Mouse (Mus musculus) stomach, embryonic 15.5 days (tissue): ENCODE measurements at regions not wholly inside any gene's neighbourhood (a gene's known extent, or its start where the extent isn't known, plus 50 kb on each side); places are given as distances from the start of the nearest gene placed in this dataset.
A peak's percentile ranks its signal among the peaks of the same experiment; 100 is the strongest.

Experiments
- ATAC-seq: fragments of 200-750 bp; cut with Nextera tagmentation; 2 replicates; pipeline ENCODE4 v1.8.0; 2017; ENCODE audit warnings: low read depth, moderate number of reproducible peaks, moderate TSS enrichment; ENCODE audit not compliant: insufficient read depth, low FRiP score
- H3K27ac ChIP-seq: fragments of 300-500 bp; sonication (generic); 2 replicates; pipeline ENCODE4 v1.5.1; 2015; ENCODE audit warnings: mild to moderate bottlenecking, inconsistent platforms
- H3K27me3 ChIP-seq: fragments of 300-500 bp; sonication (generic); replicated peaks from 2 replicates; pipeline ENCODE4 v1.6.1; 2015; ENCODE audit warnings: inconsistent platforms
- H3K36me3 ChIP-seq: fragments of 300-500 bp; sonication (generic); 2 replicates; pipeline ENCODE4 v1.6.1; 2015; ENCODE audit warnings: inconsistent platforms
- H3K4me1 ChIP-seq: fragments of 300-500 bp; sonication (generic); 2 replicates; pipeline ENCODE4 v1.6.1; 2015; ENCODE audit warnings: inconsistent platforms
- H3K4me2 ChIP-seq: fragments of 300-500 bp; sonication (generic); 2 replicates; pipeline ENCODE4 v1.6.1; 2015; ENCODE audit warnings: mild to moderate bottlenecking, inconsistent platforms
- H3K4me3 ChIP-seq: fragments of 300-500 bp; sonication (generic); replicated peaks from 2 replicates; pipeline ENCODE4 v1.5.1; 2015; ENCODE audit warnings: inconsistent platforms
- H3K9ac ChIP-seq: fragments of 300-500 bp; sonication (generic); 2 replicates; pipeline ENCODE4 v1.6.1; 2015; ENCODE audit warnings: inconsistent platforms
- H3K9me3 ChIP-seq: fragments of 300-500 bp; sonication (generic); 2 replicates; pipeline ENCODE4 v1.6.1; 2016; ENCODE audit warnings: inconsistent platforms
- WGBS: fragments of 180-500 bp; shearing (Covaris S2); methylation state at CpG from one replicate; pipeline ENCODE4 v1.1.7; 2015; 5-methylcytosine and 5-hydroxymethylcytosine counted together

DNA sequence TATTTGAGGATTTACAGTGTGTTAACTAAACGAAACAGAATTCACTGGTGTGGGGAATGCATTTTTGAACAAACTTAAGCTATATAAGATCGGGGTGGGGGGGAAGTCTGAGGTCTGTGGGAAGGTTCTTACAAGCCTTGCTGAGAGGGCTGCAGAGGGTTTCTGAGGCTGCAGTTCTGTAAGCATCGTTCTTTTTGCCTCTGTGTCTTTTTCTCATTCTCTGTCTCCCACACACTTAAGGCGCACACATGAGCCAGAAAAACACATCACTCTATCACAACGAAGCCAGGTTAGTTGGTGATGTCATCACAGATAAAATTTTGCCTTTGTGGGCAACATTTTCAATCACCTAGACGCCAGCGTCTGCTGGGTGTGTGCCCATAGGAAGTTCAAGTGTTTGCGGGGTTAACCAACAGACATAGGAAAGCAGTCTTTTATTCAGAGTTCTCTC lies 274.9 kb downstream of the Ptprc start:
- peak overlapping the region; percentile 73 for H3K4me3 ChIP-seq
- H3K27ac ChIP-seq: peak overlapping the region; percentile 92
- peak overlapping the region; percentile 29 for H3K9ac ChIP-seq
- H3K4me1 ChIP-seq: no peaks in the 10 kb centered on the region
- H3K4me2 ChIP-seq: peak overlapping the region; percentile 57
- no peak; the same call in 1 of the 2 replicates for ATAC-seq
- no peaks in the 10 kb centered on the region for H3K9me3 ChIP-seq
- H3K36me3 ChIP-seq: no peaks in the 10 kb centered on the region
- 1% methylated on average over 8 of the region's 8 CpGs for WGBS
- H3K27me3 ChIP-seq: no peaks in the 10 kb centered on the region

DNA sequence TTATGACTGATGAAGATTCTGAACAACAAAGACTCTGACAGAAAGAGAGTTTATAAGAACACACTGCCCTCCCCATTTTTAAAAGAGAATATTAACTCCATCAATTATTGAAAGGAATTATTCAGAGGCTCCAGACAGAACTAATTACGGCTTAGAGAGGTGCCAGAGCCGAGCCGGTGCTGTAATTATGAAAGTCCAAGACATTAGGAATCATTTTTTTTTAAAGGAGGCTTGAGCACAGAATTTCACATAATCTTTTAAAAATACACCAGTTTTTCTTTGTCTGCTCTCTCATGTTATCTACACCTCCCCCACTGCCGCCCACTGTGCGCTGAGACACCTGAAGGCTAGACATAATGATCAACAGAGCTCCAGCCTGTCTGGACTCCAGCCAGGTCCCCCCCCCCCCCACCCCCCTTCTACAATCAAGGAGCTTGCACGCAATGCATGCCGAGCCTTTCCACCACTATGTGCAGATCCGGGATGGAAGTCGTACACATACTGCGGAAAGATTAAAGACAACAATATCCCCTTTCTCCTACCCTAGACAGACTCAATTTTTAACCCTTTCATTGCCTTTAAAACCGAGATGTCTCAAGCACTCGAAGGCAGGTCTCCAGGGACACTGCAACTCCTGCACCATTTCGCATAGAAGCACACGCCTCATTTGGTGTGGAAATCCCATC lies 275.4 kb downstream of the Ptprc start:
- H3K4me1 ChIP-seq: no peaks in the 10 kb centered on the region
- WGBS: under 1% methylated on average over 14 of the region's 14 CpGs
- no peaks in the 10 kb centered on the region for H3K27me3 ChIP-seq
- peak overlapping the region; percentile 57 for H3K4me2 ChIP-seq
- H3K36me3 ChIP-seq: no peaks in the 10 kb centered on the region
- no peaks in the 10 kb centered on the region for H3K9me3 ChIP-seq
- peak overlapping the region; percentile 41 for H3K9ac ChIP-seq
- H3K4me3 ChIP-seq: peak overlapping the region; percentile 73
- peak overlapping the region; percentile 92 for H3K27ac ChIP-seq
- peak; percentile 86 for ATAC-seq

DNA sequence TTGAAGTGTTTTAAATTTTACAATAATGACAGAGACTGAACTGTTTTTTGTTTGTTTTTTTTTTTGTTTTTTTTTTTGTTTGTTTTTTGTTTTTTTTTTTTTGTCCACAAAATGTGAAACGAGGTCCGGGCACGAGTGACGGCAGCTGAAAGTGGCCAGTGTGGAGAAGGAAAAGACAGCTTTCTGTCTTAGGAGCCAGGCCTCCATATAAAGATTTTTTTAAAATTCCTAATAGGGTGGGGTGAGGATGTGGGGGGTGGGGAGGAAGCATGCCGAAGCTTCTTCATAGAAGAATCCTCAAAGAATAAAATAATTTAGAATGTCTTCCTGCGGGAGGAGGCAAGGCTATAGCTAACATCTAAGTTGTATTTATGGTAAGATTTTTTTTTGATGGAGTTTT lies 276.2 kb downstream of the Ptprc start:
- peak overlapping the region; percentile 95 for H3K27ac ChIP-seq
- 1% methylated on average over 6 of the region's 6 CpGs for WGBS
- H3K36me3 ChIP-seq: no peaks in the 10 kb centered on the region
- ATAC-seq: no peak
- peak overlapping the region; percentile 62; the same call in 1 of the 2 replicates for H3K9ac ChIP-seq
- no peaks in the 10 kb centered on the region for H3K9me3 ChIP-seq
- no peaks in the 10 kb centered on the region for H3K4me1 ChIP-seq
- H3K4me3 ChIP-seq: peak overlapping the region; percentile 73
- no peaks in the 10 kb centered on the region for H3K27me3 ChIP-seq
- H3K4me2 ChIP-seq: peak overlapping the region; percentile 57

DNA sequence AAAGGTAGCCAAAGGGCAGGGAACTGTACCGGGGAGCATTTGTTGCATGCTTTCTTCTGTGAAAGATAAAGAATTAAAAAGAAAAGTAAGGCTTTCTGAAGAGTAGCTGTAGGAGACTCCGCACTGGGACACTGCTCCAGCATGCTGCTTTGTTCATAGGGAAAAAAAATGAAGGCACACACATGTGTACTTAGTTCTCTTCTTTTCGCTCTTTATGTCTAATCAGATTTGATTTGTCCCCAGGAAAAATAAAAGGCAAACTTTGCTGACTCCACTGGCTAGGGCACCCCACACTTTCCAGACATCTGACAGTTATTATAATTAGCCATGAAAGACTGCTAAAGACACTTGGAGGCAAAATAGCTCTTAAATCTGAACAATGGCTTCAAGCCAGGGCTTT lies 276.6 kb downstream of the Ptprc start:
- H3K4me2 ChIP-seq: peak overlapping the region; percentile 57
- peak overlapping the region; percentile 73 for H3K4me3 ChIP-seq
- peak overlapping the region; percentile 95 for H3K27ac ChIP-seq
- no peaks in the 10 kb centered on the region for H3K27me3 ChIP-seq
- H3K9me3 ChIP-seq: no peaks in the 10 kb centered on the region
- no peaks in the 10 kb centered on the region for H3K4me1 ChIP-seq
- no peaks in the 10 kb centered on the region for H3K36me3 ChIP-seq
- peak overlapping the region; percentile 62 for H3K9ac ChIP-seq
- no peak for ATAC-seq
- WGBS: 0% methylated on average over 3 of the region's 3 CpGs

DNA sequence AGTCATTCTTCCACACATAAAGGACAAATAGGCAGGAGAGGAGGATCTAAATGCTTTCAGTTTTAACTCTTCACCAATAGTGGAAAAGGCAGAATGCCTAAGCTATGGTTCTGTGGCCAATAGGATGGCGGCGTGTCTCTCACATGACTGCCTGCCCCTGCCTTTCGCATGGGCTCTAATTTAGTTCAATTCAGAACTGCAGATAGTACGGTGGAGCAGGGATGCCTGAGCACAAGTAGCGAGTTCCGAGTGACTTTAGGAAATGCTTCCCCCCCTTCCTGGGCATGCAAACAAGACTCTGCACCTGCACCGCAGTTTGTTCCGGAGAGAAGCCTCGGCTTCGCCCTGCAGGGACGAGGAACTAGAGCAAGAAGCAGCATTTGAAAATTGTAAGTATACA lies 277.1 kb downstream of the Ptprc start:
- H3K4me3 ChIP-seq: peak overlapping the region; percentile 73
- peak overlapping the region; percentile 62 for H3K9ac ChIP-seq
- H3K9me3 ChIP-seq: no peaks in the 10 kb centered on the region
- 0% methylated on average over 11 of the region's 11 CpGs for WGBS
- ATAC-seq: peak; percentile 96
- H3K27me3 ChIP-seq: no peaks in the 10 kb centered on the region
- H3K4me2 ChIP-seq: peak overlapping the region; percentile 57
- H3K4me1 ChIP-seq: no peaks in the 10 kb centered on the region
- H3K27ac ChIP-seq: peak overlapping the region; percentile 95
- no peaks in the 10 kb centered on the region for H3K36me3 ChIP-seq

DNA sequence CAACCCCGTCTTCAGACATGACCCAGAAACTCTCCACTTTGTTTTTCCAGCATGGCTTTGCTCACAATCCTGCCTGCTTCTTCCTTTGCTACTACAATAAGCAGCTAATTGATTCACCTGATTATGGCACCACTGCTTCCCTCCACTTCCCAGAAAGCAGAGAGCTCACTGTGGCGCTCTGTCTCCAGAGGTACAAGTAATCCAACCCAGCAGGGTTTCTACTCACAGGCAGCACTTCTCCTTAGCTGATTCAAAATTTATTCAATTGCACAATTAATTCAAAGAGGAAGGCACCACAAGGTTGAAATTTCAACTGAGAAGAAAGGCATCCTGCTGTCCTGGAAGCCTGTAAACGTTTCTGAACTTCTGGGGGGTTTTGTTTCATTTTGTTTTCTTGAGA lies 293.9 kb downstream of the Ptprc start:
- no peak for ATAC-seq
- no peak overlapping the region for H3K27ac ChIP-seq
- no peaks in the 10 kb centered on the region for H3K36me3 ChIP-seq
- H3K4me2 ChIP-seq: no peak overlapping the region
- no peak overlapping the region for H3K9ac ChIP-seq
- no peaks in the 10 kb centered on the region for H3K27me3 ChIP-seq
- H3K9me3 ChIP-seq: no peaks in the 10 kb centered on the region
- 59% methylated on average over 3 of the region's 3 CpGs for WGBS
- H3K4me3 ChIP-seq: no peak overlapping the region
- H3K4me1 ChIP-seq: no peaks in the 10 kb centered on the region

DNA sequence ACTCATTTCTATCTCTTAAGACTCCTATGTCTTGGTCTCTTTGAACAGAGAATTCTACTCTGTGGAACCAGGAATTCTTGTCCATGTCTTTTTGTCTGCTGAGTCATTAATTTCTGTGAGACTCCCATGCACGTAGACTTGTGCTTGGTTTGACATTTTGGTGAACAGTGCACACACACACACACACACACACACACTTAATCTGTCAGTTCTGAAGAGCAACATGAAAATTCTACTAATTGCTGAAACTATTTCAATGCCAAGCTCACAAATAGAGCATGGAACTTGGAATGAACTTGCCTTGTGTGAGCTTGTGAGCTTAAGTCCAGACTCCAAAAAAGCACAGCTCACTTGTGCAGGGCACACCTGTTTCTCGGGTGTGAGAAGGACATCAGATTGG lies 301.1 kb downstream of the Ptprc start:
- Histone ChIP-seq H3K4me3 (no peak overlapping the region), H3K36me3 (no peaks in the 10 kb centered on the region), H3K4me2 (no peak overlapping the region), H3K27me3 (no peaks in the 10 kb centered on the region), H3K4me1 (no peaks in the 10 kb centered on the region), H3K9ac (no peak overlapping the region), H3K9me3 (no peaks in the 10 kb centered on the region), H3K27ac (no peak overlapping the region)
- 52% methylated on average over 2 of the region's 2 CpGs for WGBS
- no peak for ATAC-seq

DNA sequence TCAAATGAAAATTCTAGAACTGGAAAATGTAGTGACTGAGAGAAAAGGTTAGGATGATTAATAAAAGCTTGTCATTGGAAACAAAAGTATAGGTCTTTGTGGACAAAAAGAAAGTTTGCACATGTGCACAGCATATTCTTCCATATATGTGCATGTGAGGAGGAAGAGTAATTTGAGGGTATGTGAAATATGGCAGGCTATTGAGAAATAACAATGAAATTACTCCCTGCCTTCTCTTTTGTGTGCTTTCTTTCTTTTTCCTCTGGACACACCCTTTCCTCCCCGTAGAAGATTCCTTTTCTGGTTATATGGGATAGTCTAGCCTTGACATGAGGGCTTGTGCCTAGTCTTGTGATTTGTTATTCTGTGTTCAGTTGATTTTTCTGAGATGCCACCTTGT lies 301.9 kb downstream of the Ptprc start:
- H3K9me3 ChIP-seq: no peaks in the 10 kb centered on the region
- no peaks in the 10 kb centered on the region for H3K36me3 ChIP-seq
- H3K27ac ChIP-seq: no peak overlapping the region
- no peak for ATAC-seq
- no peaks in the 10 kb centered on the region for H3K27me3 ChIP-seq
- H3K4me3 ChIP-seq: no peak overlapping the region
- H3K4me1 ChIP-seq: no peaks in the 10 kb centered on the region
- no peak overlapping the region for H3K9ac ChIP-seq
- 48% methylated on average over 1 of the region's 1 CpGs for WGBS
- no peak overlapping the region for H3K4me2 ChIP-seq

DNA sequence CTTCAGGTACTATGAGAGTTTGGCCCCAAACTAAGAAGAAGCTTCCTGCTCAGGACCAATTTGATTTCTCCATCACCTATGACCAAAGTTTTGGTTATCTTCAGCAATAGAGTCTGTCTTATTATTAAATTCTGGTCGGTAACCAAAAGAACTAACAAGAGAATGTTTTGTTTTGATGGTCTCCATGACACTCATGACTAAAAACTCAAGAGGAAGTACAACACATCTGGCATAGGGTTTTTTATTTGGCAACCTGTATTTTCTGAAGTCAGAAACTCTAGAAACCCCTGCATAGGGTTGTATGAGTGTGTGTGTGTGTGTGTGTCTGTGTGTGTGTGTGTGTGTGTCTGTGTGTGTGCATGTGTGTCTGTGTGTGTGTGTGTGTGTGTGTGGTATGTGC lies 310.5 kb downstream of the Ptprc start:
- no peaks in the 10 kb centered on the region for H3K36me3 ChIP-seq
- H3K9me3 ChIP-seq: no peaks in the 10 kb centered on the region
- no peak overlapping the region for H3K4me2 ChIP-seq
- no peak for ATAC-seq
- H3K27me3 ChIP-seq: no peaks in the 10 kb centered on the region
- H3K9ac ChIP-seq: no peak overlapping the region
- 52% methylated on average over 1 of the region's 1 CpGs for WGBS
- no peaks in the 10 kb centered on the region for H3K4me1 ChIP-seq
- H3K4me3 ChIP-seq: no peak overlapping the region
- H3K27ac ChIP-seq: no peak overlapping the region

DNA sequence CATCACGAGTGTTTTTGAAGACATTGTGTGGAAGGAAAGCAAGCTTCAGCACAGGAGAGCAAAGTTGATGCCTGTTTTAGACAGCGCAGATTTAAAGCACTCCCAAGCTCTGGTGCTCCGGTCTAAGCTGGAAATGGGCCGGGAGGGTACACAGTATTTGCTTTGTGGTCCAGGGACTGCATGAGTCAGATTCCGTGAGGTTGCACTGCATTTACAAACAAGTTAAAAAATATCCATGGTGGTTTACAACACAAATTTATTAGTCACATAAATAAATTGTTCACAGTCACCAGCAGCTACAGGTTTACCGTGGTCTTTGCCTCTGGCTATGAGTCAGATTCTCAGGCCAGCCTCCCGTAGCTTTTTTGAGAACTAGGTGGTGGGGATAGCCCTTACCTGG lies 312.0 kb downstream of the Ptprc start:
- Histone ChIP-seq H3K4me3 (no peak overlapping the region), H3K27ac (no peak overlapping the region), H3K27me3 (no peaks in the 10 kb centered on the region), H3K9ac (no peak overlapping the region), H3K4me2 (no peak overlapping the region), H3K36me3 (no peaks in the 10 kb centered on the region), H3K9me3 (no peaks in the 10 kb centered on the region), H3K4me1 (no peaks in the 10 kb centered on the region)
- ATAC-seq: no peak
- WGBS: 83% methylated on average over 7 of the region's 7 CpGs

DNA sequence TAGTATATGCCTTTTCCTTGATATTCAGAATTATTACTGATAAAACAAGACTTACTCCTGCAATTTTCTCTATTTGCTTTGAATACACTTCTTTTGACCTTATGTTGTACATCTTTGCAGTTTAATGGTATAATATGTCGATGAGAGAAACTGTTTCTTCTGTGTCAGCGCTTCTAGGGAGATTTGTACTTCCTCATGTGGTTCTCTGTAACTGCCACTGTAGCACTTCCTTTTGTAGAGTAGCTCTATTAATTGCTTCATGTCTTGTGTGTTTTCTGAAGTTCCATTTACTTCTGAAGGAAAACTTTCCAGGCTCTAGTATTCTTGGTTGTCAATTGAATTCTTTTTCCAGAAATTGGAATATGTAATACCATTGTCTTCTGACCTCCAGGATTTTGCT lies 323.2 kb downstream of the Ptprc start:
- WGBS: 74% methylated on average over 2 of the region's 2 CpGs
- Histone ChIP-seq H3K27ac (no peak overlapping the region), H3K4me2 (no peak overlapping the region), H3K36me3 (no peaks in the 10 kb centered on the region), H3K27me3 (no peaks in the 10 kb centered on the region), H3K9me3 (no peaks in the 10 kb centered on the region), H3K4me1 (no peaks in the 10 kb centered on the region), H3K4me3 (no peak overlapping the region), H3K9ac (no peak overlapping the region)
- ATAC-seq: no peak

DNA sequence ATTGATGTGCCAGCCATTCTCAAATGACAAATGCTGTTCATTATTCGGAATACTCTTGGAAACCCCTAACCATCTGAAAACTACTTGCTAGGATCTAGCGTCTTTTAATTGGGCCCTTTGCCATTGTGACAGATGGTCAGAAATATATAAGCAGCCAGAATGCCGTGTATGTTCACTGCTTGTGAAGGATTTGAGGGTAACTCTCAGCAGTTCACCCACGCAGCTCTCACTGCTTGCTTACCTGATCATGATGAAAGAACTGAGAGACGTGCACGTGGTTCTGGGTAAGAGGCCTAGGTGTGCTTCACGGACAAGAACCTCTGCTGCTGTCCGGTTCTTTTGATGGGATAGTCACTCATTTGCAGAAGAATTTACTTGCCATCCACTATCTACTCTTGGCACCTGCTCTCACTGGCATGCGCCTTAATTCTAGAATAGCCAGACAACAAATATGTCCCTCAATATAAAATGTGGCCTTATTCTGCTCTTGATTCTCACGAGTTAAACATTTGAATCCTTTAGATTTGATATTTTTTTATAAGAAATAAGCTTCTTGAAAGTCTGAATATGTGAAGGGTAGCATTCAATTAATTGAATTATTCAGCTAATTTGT lies 328.1 kb downstream of the Ptprc start:
- WGBS: 83% methylated on average over 10 of the region's 10 CpGs
- H3K9ac ChIP-seq: no peak overlapping the region
- no peak overlapping the region for H3K4me3 ChIP-seq
- no peaks in the 10 kb centered on the region for H3K9me3 ChIP-seq
- no peaks in the 10 kb centered on the region for H3K36me3 ChIP-seq
- H3K27ac ChIP-seq: no peak overlapping the region
- H3K4me1 ChIP-seq: no peaks in the 10 kb centered on the region
- H3K27me3 ChIP-seq: no peaks in the 10 kb centered on the region
- no peak overlapping the region for H3K4me2 ChIP-seq
- ATAC-seq: no peak
